Mouse (Mus musculus): ENCODE data around the gene Tfcp2l1. TPM values are rescaled to one million over a fixed set of nuclear protein-coding genes. Genes with fewer than 3 reads are reported as not detected.

Tfcp2l1 gene
- polyA plus RNA-seq, 1 experiment from 2014 or later, result 3.2 TPM

- Histone ChIP-seq H3K4me2 (replicated peaks) (no peak overlapping the region), H3K4me1 (replicated peaks) (peaks cover 5% of the 10 kb centered on the region; the same call in 1 of the 2 replicates), H3K27ac (no peak overlapping the region), H3K27me3 (replicated peaks) (no peaks in the 10 kb centered on the region), H3K9ac (no peak overlapping the region), H3K9me3 (no peaks in the 10 kb centered on the region), H3K36me3 (no peaks in the 10 kb centered on the region), H3K4me3 (replicated peaks) (no peak overlapping the region)
- no peak for ATAC-seq
- 55% methylated on average over 1 of the region's 1 CpGs for WGBS
These were observed 35.3 kb downstream of the Tfcp2l1 start for GRCm38 (mm10) chr1:118663062-118663461.

GRCm38 (mm10) chr1:118667536-118667935 lies 39.8 kb downstream of the Tfcp2l1 start:
- no peaks in the 10 kb centered on the region for H3K36me3 ChIP-seq
- no peak overlapping the region for H3K4me2 ChIP-seq (replicated peaks)
- no peak overlapping the region for H3K27ac ChIP-seq
- ATAC-seq, result no peak
- no peaks in the 10 kb centered on the region; the same call in 1 of the 2 replicates for H3K4me1 ChIP-seq (replicated peaks)
- H3K9me3 ChIP-seq, result no peaks in the 10 kb centered on the region
- no peaks in the 10 kb centered on the region for H3K27me3 ChIP-seq (replicated peaks)
- no peak overlapping the region for H3K9ac ChIP-seq
- no peak overlapping the region for H3K4me3 ChIP-seq (replicated peaks)

- H3K27ac ChIP-seq, result no peak overlapping the region
- no peaks in the 10 kb centered on the region; the same call in 1 of the 2 replicates for H3K4me1 ChIP-seq (replicated peaks)
- no peaks in the 10 kb centered on the region for H3K36me3 ChIP-seq
- 50% methylated on average over 8 of the region's 8 CpGs for WGBS
- no peak overlapping the region for H3K9ac ChIP-seq
- no peaks in the 10 kb centered on the region for H3K27me3 ChIP-seq (replicated peaks)
- H3K4me3 ChIP-seq (replicated peaks), result no peak overlapping the region
- H3K4me2 ChIP-seq (replicated peaks), result no peak overlapping the region
- peak; percentile 63 for ATAC-seq
- H3K9me3 ChIP-seq, result no peaks in the 10 kb centered on the region
These were observed 44.5 kb downstream of the Tfcp2l1 start for GRCm38 (mm10) chr1:118672196-118672595.

- Histone ChIP-seq H3K27ac (no peak overlapping the region), H3K9me3 (no peaks in the 10 kb centered on the region), H3K4me3 (replicated peaks) (no peak overlapping the region), H3K27me3 (replicated peaks) (no peaks in the 10 kb centered on the region), H3K4me1 (replicated peaks) (no peaks in the 10 kb centered on the region; the same call in 1 of the 2 replicates), H3K36me3 (no peaks in the 10 kb centered on the region), H3K9ac (no peak overlapping the region), H3K4me2 (replicated peaks) (no peak overlapping the region)
- WGBS, result 85% methylated on average over 4 of the region's 4 CpGs
- ATAC-seq, result no peak
These were observed 46.4 kb downstream of the Tfcp2l1 start for GRCm38 (mm10) chr1:118674176-118674575.

GRCm38 (mm10) chr1:118681980-118682379 lies 54.2 kb downstream of the Tfcp2l1 start:
- no peaks in the 10 kb centered on the region for H3K9me3 ChIP-seq
- 44% methylated on average over 1 of the region's 1 CpGs for WGBS
- H3K4me3 ChIP-seq (replicated peaks), result no peak overlapping the region
- H3K9ac ChIP-seq, result no peak overlapping the region
- H3K4me2 ChIP-seq (replicated peaks), result no peak overlapping the region
- H3K27ac ChIP-seq, result no peak overlapping the region
- no peaks in the 10 kb centered on the region for H3K36me3 ChIP-seq
- H3K4me1 ChIP-seq (replicated peaks), result no peaks in the 10 kb centered on the region
- no peaks in the 10 kb centered on the region for H3K27me3 ChIP-seq (replicated peaks)
- ATAC-seq, result peak; percentile 62; the same call in 1 of the 2 replicates

GRCm38 (mm10) chr1:118683686-118684085 lies 55.9 kb downstream of the Tfcp2l1 start:
- Histone ChIP-seq H3K4me1 (replicated peaks) (no peaks in the 10 kb centered on the region), H3K9me3 (no peaks in the 10 kb centered on the region), H3K9ac (no peak overlapping the region), H3K27me3 (replicated peaks) (no peaks in the 10 kb centered on the region), H3K27ac (no peak overlapping the region), H3K36me3 (no peaks in the 10 kb centered on the region), H3K4me2 (replicated peaks) (no peak overlapping the region), H3K4me3 (replicated peaks) (no peak overlapping the region)
- peak; percentile 39; the same call in 1 of the 2 replicates for ATAC-seq
- WGBS, result 74% methylated on average over 4 of the region's 4 CpGs

GRCm38 (mm10) chr1:118687726-118688125 lies 60.0 kb downstream of the Tfcp2l1 start:
- H3K27ac ChIP-seq, result no peak overlapping the region
- ATAC-seq, result no peak
- 84% methylated on average over 10 of the region's 10 CpGs for WGBS
- H3K4me1 ChIP-seq (replicated peaks), result no peaks in the 10 kb centered on the region
- no peaks in the 10 kb centered on the region for H3K36me3 ChIP-seq
- H3K4me2 ChIP-seq (replicated peaks), result no peak overlapping the region
- no peaks in the 10 kb centered on the region for H3K9me3 ChIP-seq
- H3K9ac ChIP-seq, result no peak overlapping the region
- H3K27me3 ChIP-seq (replicated peaks), result no peaks in the 10 kb centered on the region
- H3K4me3 ChIP-seq (replicated peaks), result no peak overlapping the region

- no peaks in the 10 kb centered on the region for H3K4me1 ChIP-seq (replicated peaks)
- no peak overlapping the region for H3K4me3 ChIP-seq (replicated peaks)
- H3K4me2 ChIP-seq (replicated peaks), result no peak overlapping the region
- H3K27ac ChIP-seq, result no peak overlapping the region
- no peaks in the 10 kb centered on the region for H3K27me3 ChIP-seq (replicated peaks)
- peak; percentile 78 for ATAC-seq
- WGBS, result 55% methylated on average over 5 of the region's 5 CpGs
- no peak overlapping the region for H3K9ac ChIP-seq
- H3K9me3 ChIP-seq, result no peaks in the 10 kb centered on the region
- H3K36me3 ChIP-seq, result no peaks in the 10 kb centered on the region
These were observed 62.1 kb downstream of the Tfcp2l1 start for GRCm38 (mm10) chr1:118689830-118690229.

GRCm38 (mm10) chr1:118694436-118694835 lies 66.7 kb downstream of the Tfcp2l1 start:
- no peak overlapping the region for H3K4me2 ChIP-seq (replicated peaks)
- no peak overlapping the region for H3K4me3 ChIP-seq (replicated peaks)
- 89% methylated on average over 2 of the region's 2 CpGs for WGBS
- H3K27ac ChIP-seq, result no peak overlapping the region
- H3K9me3 ChIP-seq, result no peaks in the 10 kb centered on the region
- ATAC-seq, result no peak
- H3K4me1 ChIP-seq (replicated peaks), result no peaks in the 10 kb centered on the region
- no peaks in the 10 kb centered on the region for H3K27me3 ChIP-seq (replicated peaks)
- H3K36me3 ChIP-seq, result no peaks in the 10 kb centered on the region
- H3K9ac ChIP-seq, result no peak overlapping the region

GRCm38 (mm10) chr1:118697906-118698305 lies 70.2 kb downstream of the Tfcp2l1 start:
- Histone ChIP-seq H3K36me3 (no peaks in the 10 kb centered on the region), H3K4me2 (replicated peaks) (no peak overlapping the region), H3K4me1 (replicated peaks) (no peaks in the 10 kb centered on the region), H3K27ac (no peak overlapping the region), H3K4me3 (replicated peaks) (no peak overlapping the region), H3K27me3 (replicated peaks) (no peaks in the 10 kb centered on the region), H3K9ac (no peak overlapping the region), H3K9me3 (no peaks in the 10 kb centered on the region)
- 73% methylated on average over 6 of the region's 6 CpGs for WGBS
- ATAC-seq, result no peak

- Histone ChIP-seq H3K27ac (no peak overlapping the region), H3K36me3 (no peaks in the 10 kb centered on the region), H3K4me2 (replicated peaks) (no peak overlapping the region), H3K9me3 (no peaks in the 10 kb centered on the region), H3K27me3 (replicated peaks) (no peaks in the 10 kb centered on the region), H3K9ac (no peak overlapping the region), H3K4me1 (replicated peaks) (no peaks in the 10 kb centered on the region), H3K4me3 (replicated peaks) (no peak overlapping the region)
- 67% methylated on average over 6 of the region's 6 CpGs for WGBS
- ATAC-seq, result no peak
These were observed 71.6 kb downstream of the Tfcp2l1 start for GRCm38 (mm10) chr1:118699118-118699890.

- no peak overlapping the region for H3K9ac ChIP-seq
- no peak overlapping the region for H3K27ac ChIP-seq
- 94% methylated on average over 1 of the region's 1 CpGs for WGBS
- H3K4me1 ChIP-seq (replicated peaks), result no peaks in the 10 kb centered on the region
- H3K4me2 ChIP-seq (replicated peaks), result no peak overlapping the region
- no peaks in the 10 kb centered on the region for H3K36me3 ChIP-seq
- H3K9me3 ChIP-seq, result no peaks in the 10 kb centered on the region
- no peak for ATAC-seq
- H3K27me3 ChIP-seq (replicated peaks), result no peaks in the 10 kb centered on the region
- no peak overlapping the region for H3K4me3 ChIP-seq (replicated peaks)
These were observed 72.2 kb downstream of the Tfcp2l1 start for GRCm38 (mm10) chr1:118699961-118700360.

- no peak overlapping the region for H3K27ac ChIP-seq
- no peak overlapping the region for H3K4me2 ChIP-seq (replicated peaks)
- H3K9ac ChIP-seq, result no peak overlapping the region
- 82% methylated on average over 4 of the region's 4 CpGs for WGBS
- ATAC-seq, result no peak
- H3K27me3 ChIP-seq (replicated peaks), result no peaks in the 10 kb centered on the region
- no peaks in the 10 kb centered on the region for H3K4me1 ChIP-seq (replicated peaks)
- H3K4me3 ChIP-seq (replicated peaks), result no peak overlapping the region
- no peaks in the 10 kb centered on the region for H3K9me3 ChIP-seq
- no peaks in the 10 kb centered on the region for H3K36me3 ChIP-seq
These were observed 83.9 kb downstream of the Tfcp2l1 start for GRCm38 (mm10) chr1:118711606-118712005.
